Mouse (Mus musculus): ENCODE data around the gene Eepd1.

- TF ChIP-seq CTCF (IDR thresholded peaks at IDR 0.05; ENCODE audit: insufficient read depth, low read length) = no peak
- TF ChIP-seq POLR2A (IDR thresholded peaks at IDR 0.05; ENCODE audit: borderline replicate concordance, extremely low read depth, low read depth, low read length) = no peak
These were observed 68.8 kb downstream of the Eepd1 start for GRCm38 (mm10) chr9:25550196-25550595.
